Mouse (Mus musculus): Measurements from ENCODE around the gene Fdps.

GRCm38 (mm10) chr3:89107545-89107944 is 5.8 kb upstream of the Fdps start:
- TF ChIP-seq GATA1 (IDR thresholded peaks at IDR 0.05; ENCODE audit: borderline replicate concordance, low read length) (no peak), FLI1 (IDR thresholded peaks at IDR 0.05; ENCODE audit: low read length) (no peak)
